Mouse (Mus musculus) limb, embryonic 13.5 days (tissue): ENCODE data around the gene Tecta. TPM values are rescaled to one million over a fixed set of nuclear protein-coding genes. Genes with fewer than 3 reads are reported as not detected.
A peak's percentile ranks its signal among the peaks of the same experiment; 100 is the strongest.

Experiments used
- ATAC-seq: fragments of 200-750 bp; cut with Nextera tagmentation; 2 replicates; pipeline ENCODE4 v1.8.0; 2017; ENCODE audit warnings: low read depth, moderate number of reproducible peaks, moderate TSS enrichment; ENCODE audit not compliant: low FRiP score
- H3K27ac ChIP-seq: fragments of 300-500 bp; sonication (generic); 2 replicates; pipeline ENCODE4 v1.5.1; 2015; ENCODE audit warnings: inconsistent platforms, mild to moderate bottlenecking, moderate library complexity
- H3K27me3 ChIP-seq: fragments of 300-500 bp; sonication (generic); 2 replicates; pipeline ENCODE4 v1.6.1; 2015; ENCODE audit warnings: mild to moderate bottlenecking, inconsistent platforms
- H3K36me3 ChIP-seq: fragments of 300-500 bp; sonication (generic); 2 replicates; pipeline ENCODE4 v1.6.1; 2015; ENCODE audit warnings: inconsistent platforms, mild to moderate bottlenecking, moderate library complexity
- H3K4me1 ChIP-seq: fragments of 300-500 bp; sonication (generic); 2 replicates; pipeline ENCODE4 v1.6.1; 2015; ENCODE audit warnings: inconsistent platforms
- H3K4me2 ChIP-seq: fragments of 300-500 bp; sonication (generic); replicated peaks from 2 replicates; pipeline ENCODE4 v1.6.1; 2015; ENCODE audit warnings: inconsistent platforms, mild to moderate bottlenecking, moderate library complexity
- H3K4me3 ChIP-seq: fragments of 300-500 bp; sonication (generic); 2 replicates; pipeline ENCODE4 v1.5.1; 2015; ENCODE audit warnings: moderate library complexity, mild to moderate bottlenecking, inconsistent platforms
- H3K9ac ChIP-seq: fragments of 300-500 bp; sonication (generic); 2 replicates; pipeline ENCODE4 v1.6.1; 2015; ENCODE audit warnings: mild to moderate bottlenecking, inconsistent platforms
- H3K9me3 ChIP-seq: fragments of 300-500 bp; sonication (generic); 2 replicates; pipeline ENCODE4 v1.6.1; 2016; ENCODE audit warnings: inconsistent platforms
- WGBS: fragments of 180-500 bp; shearing (Covaris S2); methylation state at CpG from one replicate; pipeline ENCODE4 v1.1.7; 2015; 5-methylcytosine and 5-hydroxymethylcytosine counted together
- polyA plus RNA-seq: library from polyadenylated mRNA; unstranded; fragments of >200 nt; fragmentation: Nextera tagmentation; extraction: Ambion mirVana; gene quantifications from 2 replicates; pipeline ENCODE4 v1.2.1, GENCODE M21; 2015

Gene Tecta
- polyA plus RNA-seq, 1 experiment from 2014 or later: 0.36 TPM

DNA sequence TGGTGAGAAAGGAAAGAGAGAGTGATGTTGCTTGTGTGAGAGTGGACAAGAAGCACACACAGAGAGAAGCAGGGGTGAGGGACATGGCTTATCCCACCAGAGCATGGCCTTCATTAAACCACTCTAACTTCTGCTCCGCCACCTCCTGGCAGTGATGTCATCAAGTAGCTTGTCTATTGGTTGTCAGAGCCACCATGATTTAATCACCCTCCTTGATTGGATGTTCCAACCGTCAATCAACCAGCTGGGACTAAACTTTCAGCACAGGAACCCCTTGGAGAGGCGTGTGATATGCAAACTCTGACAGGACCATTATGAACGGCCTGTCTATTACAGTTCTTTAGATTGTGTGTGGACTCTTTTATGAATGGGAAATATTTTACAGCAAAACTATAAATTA, 84.8 kb downstream of the Tecta start:
- Histone ChIP-seq H3K9me3 (no peaks in the 10 kb centered on the region), H3K36me3 (no peaks in the 10 kb centered on the region), H3K27me3 (no peaks in the 10 kb centered on the region), H3K9ac (no peak overlapping the region), H3K4me2 (no peak overlapping the region), H3K4me1 (peaks cover 8% of the 10 kb centered on the region), H3K27ac (no peak overlapping the region), H3K4me3 (no peak overlapping the region)
- ATAC-seq: no peak
- 66% methylated on average over 4 of the region's 4 CpGs for WGBS

DNA sequence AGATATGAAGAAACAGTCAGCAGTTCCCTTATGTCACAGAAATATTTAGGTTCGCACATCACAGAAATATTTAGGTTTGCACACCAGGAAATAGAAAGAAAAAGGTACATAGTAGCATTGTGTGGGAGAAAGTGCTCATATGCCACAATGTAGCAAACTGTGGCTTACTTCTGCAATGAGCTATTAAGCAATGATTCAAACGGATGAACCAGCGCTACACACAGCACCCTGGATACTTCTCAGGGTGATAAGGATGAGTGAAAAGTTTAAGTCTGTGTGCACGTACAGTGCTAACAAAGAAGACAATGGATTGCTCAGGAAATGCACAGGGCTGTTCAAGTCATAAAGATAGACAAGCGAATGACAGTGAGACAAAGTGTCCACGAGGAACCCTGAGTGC, 85.3 kb downstream of the Tecta start:
- 87% methylated on average over 6 of the region's 6 CpGs for WGBS

DNA sequence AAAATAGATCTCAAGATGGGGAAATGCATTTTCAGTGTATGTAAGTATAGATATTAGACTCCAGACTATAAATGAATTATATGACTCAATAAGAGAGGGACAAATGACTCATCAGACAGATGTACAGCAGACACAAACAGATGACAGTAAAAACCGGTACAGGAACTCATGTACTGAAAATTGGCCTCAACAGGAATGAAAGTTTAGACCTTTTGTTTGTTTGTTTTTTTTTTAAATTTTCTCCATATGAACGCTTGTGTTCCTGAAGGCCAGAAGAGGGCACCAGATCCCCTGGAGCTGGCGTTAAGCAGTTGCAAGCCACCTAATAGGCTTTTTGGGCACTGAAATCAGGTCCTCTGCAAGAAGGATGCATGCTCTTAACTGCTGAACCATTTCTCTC, 85.9 kb downstream of the Tecta start:
- no peak for ATAC-seq
- no peak overlapping the region for H3K9ac ChIP-seq
- H3K4me3 ChIP-seq: no peak overlapping the region
- H3K4me2 ChIP-seq: no peak overlapping the region
- H3K27ac ChIP-seq: no peak overlapping the region
- WGBS: 11% methylated on average over 3 of the region's 3 CpGs
- no peaks in the 10 kb centered on the region for H3K9me3 ChIP-seq
- H3K4me1 ChIP-seq: peaks cover 5% of the 10 kb centered on the region; the same call in 1 of the 2 replicates
- H3K27me3 ChIP-seq: no peaks in the 10 kb centered on the region
- no peaks in the 10 kb centered on the region for H3K36me3 ChIP-seq

More for the DNA sequence above, 85.3 kb downstream of the Tecta start:
- H3K4me3 ChIP-seq: no peak overlapping the region
- no peak overlapping the region for H3K9ac ChIP-seq
- no peaks in the 10 kb centered on the region for H3K9me3 ChIP-seq
- no peaks in the 10 kb centered on the region for H3K27me3 ChIP-seq
- no peak overlapping the region for H3K4me2 ChIP-seq
- H3K36me3 ChIP-seq: no peaks in the 10 kb centered on the region
- H3K27ac ChIP-seq: no peak overlapping the region
- H3K4me1 ChIP-seq: peaks cover 5% of the 10 kb centered on the region
- ATAC-seq: no peak

DNA sequence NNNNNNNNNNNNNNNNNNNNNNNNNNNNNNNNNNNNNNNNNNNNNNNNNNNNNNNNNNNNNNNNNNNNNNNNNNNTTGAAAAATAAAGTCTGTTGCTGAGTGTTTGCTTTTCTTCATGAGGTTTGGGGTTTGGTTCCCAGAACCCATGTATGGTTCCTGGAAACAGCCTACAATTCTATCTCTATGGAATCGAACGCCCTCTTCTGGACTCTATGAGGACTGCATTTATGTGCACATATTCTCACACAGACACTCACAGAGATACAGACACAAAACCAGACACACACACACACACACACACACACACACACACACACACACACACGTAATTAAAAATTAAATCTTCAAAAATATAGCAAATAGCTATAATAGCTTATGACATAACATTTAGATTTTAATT, 88.4 kb downstream of the Tecta start:
- H3K27me3 ChIP-seq: no peaks in the 10 kb centered on the region
- H3K9me3 ChIP-seq: no peaks in the 10 kb centered on the region
- no peak for ATAC-seq
- H3K4me3 ChIP-seq: no peak overlapping the region
- no peak overlapping the region for H3K9ac ChIP-seq
- no peak overlapping the region for H3K27ac ChIP-seq
- H3K36me3 ChIP-seq: no peaks in the 10 kb centered on the region
- WGBS: 91% methylated on average over 3 of the region's 3 CpGs
- H3K4me1 ChIP-seq: peaks cover 5% of the 10 kb centered on the region; the same call in 1 of the 2 replicates
- no peak overlapping the region for H3K4me2 ChIP-seq

GRCm38 (mm10) chr9:42303894-42304293, 95.8 kb downstream of the Tecta start:
- WGBS: 92% methylated on average over 4 of the region's 4 CpGs
- Histone ChIP-seq H3K9me3 (no peaks in the 10 kb centered on the region), H3K4me1 (no peaks in the 10 kb centered on the region), H3K36me3 (no peaks in the 10 kb centered on the region), H3K9ac (no peak overlapping the region), H3K4me2 (no peak overlapping the region), H3K4me3 (no peak overlapping the region), H3K27ac (no peak overlapping the region), H3K27me3 (no peaks in the 10 kb centered on the region)
- no peak for ATAC-seq

GRCm38 (mm10) chr9:42301082-42301633, 98.6 kb downstream of the Tecta start:
- H3K4me3 ChIP-seq: no peak overlapping the region
- H3K27ac ChIP-seq: no peak overlapping the region
- no peak overlapping the region for H3K4me2 ChIP-seq
- ATAC-seq: no peak
- no peaks in the 10 kb centered on the region for H3K4me1 ChIP-seq
- no peaks in the 10 kb centered on the region for H3K27me3 ChIP-seq
- H3K9ac ChIP-seq: no peak overlapping the region
- WGBS: 84% methylated on average over 6 of the region's 6 CpGs
- no peaks in the 10 kb centered on the region for H3K9me3 ChIP-seq
- H3K36me3 ChIP-seq: no peaks in the 10 kb centered on the region

- Histone ChIP-seq H3K4me3 (no peak overlapping the region), H3K9ac (no peak overlapping the region), H3K4me1 (no peaks in the 10 kb centered on the region), H3K36me3 (no peaks in the 10 kb centered on the region), H3K27ac (no peak overlapping the region), H3K9me3 (no peaks in the 10 kb centered on the region), H3K4me2 (no peak overlapping the region), H3K27me3 (no peaks in the 10 kb centered on the region)
- no peak for ATAC-seq
- WGBS: 90% methylated on average over 10 of the region's 10 CpGs
Measured at GRCm38 (mm10) chr9:42296297-42296922, 103.3 kb downstream of the Tecta start.

- Histone ChIP-seq H3K36me3 (no peaks in the 10 kb centered on the region), H3K9me3 (no peaks in the 10 kb centered on the region), H3K27ac (no peak overlapping the region), H3K9ac (no peak overlapping the region), H3K4me2 (no peak overlapping the region), H3K4me1 (no peaks in the 10 kb centered on the region), H3K4me3 (no peak overlapping the region), H3K27me3 (no peaks in the 10 kb centered on the region)
- 84% methylated on average over 2 of the region's 2 CpGs for WGBS
- ATAC-seq: no peak
Measured at GRCm38 (mm10) chr9:42294131-42294530, 105.6 kb downstream of the Tecta start.

GRCm38 (mm10) chr9:42293596-42293995, 106.1 kb downstream of the Tecta start:
- Histone ChIP-seq H3K9ac (no peak overlapping the region), H3K9me3 (no peaks in the 10 kb centered on the region), H3K4me2 (no peak overlapping the region), H3K27ac (no peak overlapping the region), H3K4me3 (no peak overlapping the region), H3K27me3 (no peaks in the 10 kb centered on the region), H3K36me3 (no peaks in the 10 kb centered on the region), H3K4me1 (no peaks in the 10 kb centered on the region)
- ATAC-seq: no peak
- WGBS: 78% methylated on average over 3 of the region's 3 CpGs

- H3K27ac ChIP-seq: no peak overlapping the region
- 43% methylated on average over 7 of the region's 7 CpGs for WGBS
- H3K4me3 ChIP-seq: no peak overlapping the region
- H3K9ac ChIP-seq: no peak overlapping the region
- no peaks in the 10 kb centered on the region for H3K4me1 ChIP-seq
- no peaks in the 10 kb centered on the region for H3K9me3 ChIP-seq
- 0 out of 2 replicates have a peak overlapping the region, but pooled peaks have one; percentile 7 for H3K4me2 ChIP-seq
- ATAC-seq: no peak
- no peaks in the 10 kb centered on the region for H3K27me3 ChIP-seq
- no peaks in the 10 kb centered on the region for H3K36me3 ChIP-seq
Measured at GRCm38 (mm10) chr9:42293051-42293450, 106.7 kb downstream of the Tecta start.

DNA sequence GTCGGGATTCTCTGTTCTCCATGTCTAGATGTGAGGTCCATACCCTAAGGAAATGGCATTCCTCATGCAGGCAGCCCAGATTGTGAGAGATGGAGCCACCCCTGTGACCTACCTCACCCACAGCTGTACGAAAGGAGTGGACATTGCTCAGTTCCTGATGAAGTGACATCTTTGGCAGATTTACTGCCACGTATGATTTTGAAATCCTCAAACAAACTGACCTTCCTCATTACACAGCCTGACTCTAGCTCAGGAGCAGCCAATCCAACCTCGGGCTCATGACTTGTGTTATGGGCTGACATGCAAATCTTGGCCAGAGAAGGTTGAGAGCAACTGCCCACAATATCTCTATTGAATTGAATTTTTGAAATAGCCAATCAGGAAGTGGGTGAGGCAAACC, 120.1 kb downstream of the Tecta start:
- H3K27ac ChIP-seq: no peak overlapping the region
- ATAC-seq: no peak
- no peak overlapping the region for H3K4me2 ChIP-seq
- H3K36me3 ChIP-seq: no peaks in the 10 kb centered on the region
- H3K27me3 ChIP-seq: no peaks in the 10 kb centered on the region; the same call in 1 of the 2 replicates
- 79% methylated on average over 4 of the region's 4 CpGs for WGBS
- no peak overlapping the region for H3K9ac ChIP-seq
- H3K4me1 ChIP-seq: no peaks in the 10 kb centered on the region
- H3K4me3 ChIP-seq: no peak overlapping the region
- no peaks in the 10 kb centered on the region for H3K9me3 ChIP-seq
